Mouse (Mus musculus): ENCODE data around the gene Slx4. TPM values are rescaled to one million over a fixed set of nuclear protein-coding genes. Genes with fewer than 3 reads are reported as not detected.

The Slx4 gene
- polyA plus RNA-seq, 1 experiment: 31.6 TPM

DNA sequence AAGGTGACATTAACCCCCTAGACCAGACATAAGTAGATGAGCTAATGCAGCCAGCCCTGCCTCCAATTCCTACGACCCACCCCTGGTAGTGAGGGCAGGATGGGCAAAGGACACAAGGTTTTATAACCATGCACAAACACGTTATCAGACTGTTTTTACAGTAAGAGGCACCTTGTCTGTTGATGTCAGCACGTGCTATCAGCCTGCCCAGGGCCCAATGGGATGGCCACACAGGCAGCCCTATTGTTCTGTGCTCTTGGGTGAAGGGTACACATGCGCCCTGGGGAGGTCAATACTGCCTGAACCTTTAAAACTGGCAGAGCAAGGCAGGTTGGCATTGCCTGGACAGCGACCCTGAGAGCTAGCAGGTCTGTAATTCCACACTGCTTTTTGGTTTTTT lies 33.2 kb upstream of the Slx4 start, which contains the start of gene Dnase1:
Dnase1 (plus strand) TSS at position 136 of the 400 bp plus-strand sequence.
- WGBS: 37% methylated on average over 5 of the region's 5 CpGs
- Histone ChIP-seq H3K27me3 (ENCODE audit: control insufficient read depth, insufficient read depth, low read length) (no peaks in the 10 kb centered on the region), H3K4me1 (ENCODE audit: control insufficient read depth, insufficient read depth, insufficient read length, low read length) (peaks cover 17% of the 10 kb centered on the region), H3K4me3 (ENCODE audit: low read depth, low read length) (peak within 1 kb of the TSS; percentile 23; the same call in 1 of the 2 replicates), H3K36me3 (ENCODE audit: control insufficient read depth, insufficient read depth, low read length) (peaks cover 20% of the 10 kb centered on the region), H3K27ac (ENCODE audit: insufficient read depth, low read depth, low read length) (peak within 1 kb of the TSS; percentile 22; the same call in 1 of the 2 replicates)
- no peak for TF ChIP-seq POLR2A (IDR thresholded peaks at IDR 0.05; ENCODE audit: low read depth, low read length)
- no peak for TF ChIP-seq CTCF (IDR thresholded peaks at IDR 0.05; ENCODE audit: extremely low read depth, insufficient read length, insufficient replicate concordance, low read depth, low read length)

DNA sequence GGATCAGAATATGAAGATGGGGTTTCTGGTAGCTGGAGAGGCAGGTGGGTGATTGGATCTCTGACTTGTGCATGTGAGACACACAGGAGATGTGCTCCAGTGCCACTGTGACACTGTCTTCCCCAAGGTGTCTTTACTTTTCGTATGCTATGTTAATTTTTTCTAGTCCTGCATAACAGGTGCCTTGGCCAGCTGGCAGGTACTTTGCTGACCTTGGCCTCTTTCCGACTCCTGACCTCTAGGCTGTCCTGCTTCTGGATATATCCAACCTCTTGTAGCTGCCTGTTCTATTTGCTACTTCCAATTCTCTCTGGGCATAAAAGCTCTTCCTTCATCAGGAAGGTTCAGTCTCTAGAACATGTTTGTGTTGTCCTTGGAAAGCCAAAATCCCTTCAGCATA lies 32.0 kb upstream of the Slx4 start:
- Histone ChIP-seq H3K27ac (ENCODE audit: insufficient read depth, low read depth, low read length) (no peak overlapping the region), H3K4me3 (ENCODE audit: low read depth, low read length) (no peak overlapping the region), H3K27me3 (ENCODE audit: control insufficient read depth, insufficient read depth, low read length) (no peaks in the 10 kb centered on the region), H3K36me3 (ENCODE audit: control insufficient read depth, insufficient read depth, low read length) (peaks cover 17% of the 10 kb centered on the region), H3K4me1 (ENCODE audit: control insufficient read depth, insufficient read depth, insufficient read length, low read length) (peaks cover 17% of the 10 kb centered on the region)
- TF ChIP-seq CTCF (IDR thresholded peaks at IDR 0.05; ENCODE audit: extremely low read depth, insufficient read length, insufficient replicate concordance, low read depth, low read length) (no peak), POLR2A (IDR thresholded peaks at IDR 0.05; ENCODE audit: low read depth, low read length) (no peak)
- 90% methylated on average over 2 of the region's 2 CpGs for WGBS

DNA sequence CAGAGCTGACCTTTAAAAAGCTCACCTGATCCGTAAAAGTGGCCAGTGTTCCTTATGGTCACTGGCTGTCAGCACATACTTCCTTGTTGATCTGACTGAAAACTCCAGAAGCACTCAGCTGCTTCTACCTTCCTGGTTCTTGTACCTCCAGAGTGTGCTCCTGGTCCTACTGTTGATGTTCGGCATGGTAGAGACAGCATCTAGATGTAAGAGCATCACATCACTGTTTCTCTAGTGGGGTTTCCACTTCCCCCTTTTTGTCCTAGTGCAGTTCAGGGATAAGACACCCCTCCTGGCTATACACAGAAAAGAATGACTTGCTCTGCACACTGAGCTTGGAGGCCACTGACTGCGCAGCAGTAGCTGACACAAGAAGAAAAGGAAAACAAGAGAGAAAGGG lies 30.9 kb upstream of the Slx4 start:
- H3K4me1 ChIP-seq (ENCODE audit: control insufficient read depth, insufficient read depth, insufficient read length, low read length): peaks cover 19% of the 10 kb centered on the region
- WGBS: 73% methylated on average over 3 of the region's 3 CpGs
- H3K4me3 ChIP-seq (ENCODE audit: low read depth, low read length): no peak overlapping the region
- no peaks in the 10 kb centered on the region for H3K27me3 ChIP-seq (ENCODE audit: control insufficient read depth, insufficient read depth, low read length)
- TF ChIP-seq POLR2A (IDR thresholded peaks at IDR 0.05; ENCODE audit: low read depth, low read length) (no peak), CTCF (IDR thresholded peaks at IDR 0.05; ENCODE audit: extremely low read depth, insufficient read length, insufficient replicate concordance, low read depth, low read length) (no peak)
- peaks cover 11% of the 10 kb centered on the region for H3K36me3 ChIP-seq (ENCODE audit: control insufficient read depth, insufficient read depth, low read length)
- H3K27ac ChIP-seq (ENCODE audit: insufficient read depth, low read depth, low read length): no peak overlapping the region

DNA sequence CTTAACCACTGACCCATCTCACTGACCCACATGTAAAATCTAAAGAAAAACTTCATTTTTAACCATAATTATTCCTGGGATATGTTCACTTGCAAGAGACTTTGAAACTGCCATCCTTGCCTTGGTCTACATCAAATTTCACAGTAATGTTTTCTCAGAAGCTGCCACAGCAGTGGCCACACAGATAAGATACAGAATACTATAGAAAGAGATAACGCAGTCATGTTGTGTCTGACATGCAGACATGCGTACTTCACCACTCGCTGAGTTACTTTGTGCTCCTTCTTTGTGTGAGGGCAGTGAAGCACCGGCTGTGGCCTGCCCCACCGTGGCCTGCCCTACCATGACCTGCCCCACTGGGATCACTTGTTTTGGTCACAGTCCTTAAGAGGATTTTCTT lies 30.4 kb upstream of the Slx4 start:
- no peak overlapping the region for H3K4me3 ChIP-seq (ENCODE audit: low read depth, low read length)
- H3K27ac ChIP-seq (ENCODE audit: insufficient read depth, low read depth, low read length): peak overlapping the region; percentile 36; the same call in 1 of the 2 replicates
- WGBS: 67% methylated on average over 5 of the region's 5 CpGs
- H3K27me3 ChIP-seq (ENCODE audit: control insufficient read depth, insufficient read depth, low read length): no peaks in the 10 kb centered on the region
- TF ChIP-seq POLR2A (IDR thresholded peaks at IDR 0.05; ENCODE audit: low read depth, low read length) (no peak), CTCF (IDR thresholded peaks at IDR 0.05; ENCODE audit: extremely low read depth, insufficient read length, insufficient replicate concordance, low read depth, low read length) (no peak)
- peaks cover 6% of the 10 kb centered on the region for H3K36me3 ChIP-seq (ENCODE audit: control insufficient read depth, insufficient read depth, low read length)
- H3K4me1 ChIP-seq (ENCODE audit: control insufficient read depth, insufficient read depth, insufficient read length, low read length): peaks cover 22% of the 10 kb centered on the region

DNA sequence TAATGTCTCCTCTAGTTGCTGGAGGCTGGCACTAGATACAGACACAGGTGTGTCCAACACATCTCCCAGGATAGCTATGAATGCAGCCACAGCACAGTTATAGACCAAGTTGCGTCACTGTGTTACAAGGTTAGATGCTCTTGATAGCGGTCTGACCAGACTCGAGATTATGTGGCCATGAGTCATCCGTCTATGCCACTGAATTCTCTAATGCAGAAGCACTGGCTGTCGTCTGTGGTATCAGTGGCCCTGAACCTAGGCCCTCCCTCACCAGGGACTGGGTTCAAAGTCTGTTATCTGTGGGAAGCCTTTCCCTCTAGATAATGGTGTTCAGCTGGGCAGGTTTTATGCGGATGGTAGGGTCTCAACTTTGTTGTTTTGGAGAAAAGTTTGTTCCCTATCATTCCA lies 28.8 kb upstream of the Slx4 start:
- no peak overlapping the region for H3K27ac ChIP-seq (ENCODE audit: insufficient read depth, low read depth, low read length)
- 39% methylated on average over 6 of the region's 6 CpGs for WGBS
- H3K36me3 ChIP-seq (ENCODE audit: control insufficient read depth, insufficient read depth, low read length): no peaks in the 10 kb centered on the region
- TF ChIP-seq POLR2A (IDR thresholded peaks at IDR 0.05; ENCODE audit: low read depth, low read length) (no peak), CTCF (IDR thresholded peaks at IDR 0.05; ENCODE audit: extremely low read depth, insufficient read length, insufficient replicate concordance, low read depth, low read length) (no peak)
- no peaks in the 10 kb centered on the region for H3K27me3 ChIP-seq (ENCODE audit: control insufficient read depth, insufficient read depth, low read length)
- peaks cover 24% of the 10 kb centered on the region for H3K4me1 ChIP-seq (ENCODE audit: control insufficient read depth, insufficient read depth, insufficient read length, low read length)
- H3K4me3 ChIP-seq (ENCODE audit: low read depth, low read length): no peak overlapping the region

DNA sequence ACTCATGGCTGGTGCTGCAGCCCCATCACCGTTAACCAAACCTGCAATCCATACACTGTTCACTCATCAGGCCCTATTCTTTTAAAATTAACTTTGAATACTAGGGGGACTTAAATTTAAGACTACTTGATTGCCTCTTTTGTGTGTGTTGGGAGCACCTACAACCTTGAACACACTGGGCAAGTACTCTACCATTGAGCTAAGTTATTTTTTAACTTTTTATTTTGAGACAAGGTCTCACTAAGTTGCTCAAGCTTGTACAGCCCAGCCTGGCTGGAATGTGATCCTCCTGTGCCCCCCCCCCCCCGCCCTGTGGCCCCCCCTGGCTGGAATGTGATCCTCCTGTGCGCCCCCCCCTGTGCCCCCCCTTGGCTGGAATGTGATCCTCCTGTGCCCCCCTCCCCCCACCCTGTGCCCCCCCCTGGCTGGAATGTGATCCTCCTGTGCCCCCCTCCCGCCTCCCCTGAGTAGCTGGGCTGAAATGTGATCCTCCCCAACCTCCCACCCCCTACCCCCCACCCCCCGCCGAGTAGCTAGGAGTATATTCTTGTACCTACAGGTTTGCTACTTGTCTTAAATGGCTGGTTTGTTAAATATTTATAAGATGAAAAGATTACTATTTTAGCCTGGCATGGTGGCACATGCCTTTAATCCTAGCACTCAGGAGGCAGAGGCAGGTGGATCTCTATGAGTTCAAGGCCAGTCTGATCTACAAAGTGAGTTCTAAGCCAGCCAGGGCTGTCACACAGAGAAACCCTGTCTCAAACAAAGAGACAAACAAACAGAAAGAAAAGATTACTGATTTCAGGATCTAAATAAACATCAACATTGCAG lies 28.1 kb upstream of the Slx4 start:
- Histone ChIP-seq H3K4me3 (ENCODE audit: low read depth, low read length) (no peak overlapping the region), H3K36me3 (ENCODE audit: control insufficient read depth, insufficient read depth, low read length) (no peaks in the 10 kb centered on the region), H3K27ac (ENCODE audit: insufficient read depth, low read depth, low read length) (no peak overlapping the region), H3K4me1 (ENCODE audit: control insufficient read depth, insufficient read depth, insufficient read length, low read length) (peaks cover 24% of the 10 kb centered on the region), H3K27me3 (ENCODE audit: control insufficient read depth, insufficient read depth, low read length) (no peaks in the 10 kb centered on the region)
- 69% methylated on average over 6 of the region's 6 CpGs for WGBS
- TF ChIP-seq POLR2A (IDR thresholded peaks at IDR 0.05; ENCODE audit: low read depth, low read length) (no peak), CTCF (IDR thresholded peaks at IDR 0.05; ENCODE audit: extremely low read depth, insufficient read length, insufficient replicate concordance, low read depth, low read length) (no peak)

DNA sequence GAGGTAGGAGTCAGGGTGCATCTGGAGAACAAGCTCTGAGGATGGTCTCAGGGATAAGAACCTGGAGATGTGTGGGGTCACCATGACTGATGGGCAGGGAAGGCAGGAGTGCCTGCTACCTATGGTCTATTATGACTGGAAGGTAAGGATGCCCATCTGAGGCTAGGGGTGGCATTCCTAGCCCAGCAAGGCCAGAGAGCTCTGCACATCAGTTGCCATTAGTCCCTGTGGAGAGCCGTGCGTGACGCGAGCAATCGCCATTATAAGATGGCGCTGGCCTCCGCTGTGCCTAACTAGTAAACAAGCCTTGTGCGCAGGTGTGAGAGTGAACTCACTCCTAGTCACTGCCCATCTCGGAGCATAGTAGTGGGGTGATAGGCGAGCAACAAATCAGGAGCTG lies 26.9 kb upstream of the Slx4 start:
- Histone ChIP-seq H3K27me3 (ENCODE audit: control insufficient read depth, insufficient read depth, low read length) (no peaks in the 10 kb centered on the region), H3K36me3 (ENCODE audit: control insufficient read depth, insufficient read depth, low read length) (no peaks in the 10 kb centered on the region), H3K4me3 (ENCODE audit: low read depth, low read length) (no peak overlapping the region), H3K4me1 (ENCODE audit: control insufficient read depth, insufficient read depth, insufficient read length, low read length) (peaks cover 20% of the 10 kb centered on the region), H3K27ac (ENCODE audit: insufficient read depth, low read depth, low read length) (no peak overlapping the region)
- 96% methylated on average over 10 of the region's 10 CpGs for WGBS
- no peak for TF ChIP-seq POLR2A (IDR thresholded peaks at IDR 0.05; ENCODE audit: low read depth, low read length)
- TF ChIP-seq CTCF (IDR thresholded peaks at IDR 0.05; ENCODE audit: extremely low read depth, insufficient read length, insufficient replicate concordance, low read depth, low read length): no peak
